Mouse (Mus musculus) stomach, embryonic 16.5 days (tissue): Measurements from ENCODE around the gene Irgc1. TPM values are rescaled to one million over a fixed set of nuclear protein-coding genes. Genes with fewer than 3 reads are reported as not detected.

Source experiments
- ATAC-seq: fragments of 200-750 bp; cut with Nextera tagmentation; 2 replicates; pipeline ENCODE4 v1.8.0; 2017; ENCODE audit warnings: moderate number of reproducible peaks, moderate TSS enrichment; ENCODE audit not compliant: insufficient read depth, low FRiP score
- H3K27ac ChIP-seq: fragments of 300-500 bp; sonication (generic); 2 replicates; pipeline ENCODE4 v1.5.1; 2014; ENCODE audit warnings: low read length
- H3K27me3 ChIP-seq: fragments of 300-500 bp; sonication (generic); 2 replicates; pipeline ENCODE4 v1.6.1; 2014; ENCODE audit warnings: low read length, control low read depth, mixed read lengths; ENCODE audit not compliant: control insufficient read depth, insufficient read depth
- H3K36me3 ChIP-seq: fragments of 300-500 bp; sonication (generic); 2 replicates; pipeline ENCODE4 v1.6.1; 2014; ENCODE audit warnings: low read length; ENCODE audit not compliant: control insufficient read depth, insufficient read depth
- H3K4me1 ChIP-seq: fragments of 300-500 bp; sonication (generic); 2 replicates; pipeline ENCODE4 v1.6.1; 2014; ENCODE audit warnings: low read length, control low read depth, mixed read lengths; ENCODE audit not compliant: control insufficient read depth, insufficient read depth
- H3K4me2 ChIP-seq: fragments of 300-500 bp; sonication (generic); 2 replicates; pipeline ENCODE4 v1.6.1; 2014; ENCODE audit warnings: low read depth, low read length, mixed read lengths
- H3K4me3 ChIP-seq: fragments of 300-500 bp; sonication (generic); replicated peaks from 2 replicates; pipeline ENCODE4 v1.5.1; 2014; ENCODE audit warnings: mild to moderate bottlenecking, low read length
- H3K9ac ChIP-seq: fragments of 300-500 bp; sonication (generic); 2 replicates; pipeline ENCODE4 v1.6.1; 2014; ENCODE audit warnings: low read length
- H3K9me3 ChIP-seq: fragments of 300-500 bp; sonication (generic); replicated peaks from 2 replicates; pipeline ENCODE4 v1.6.1; 2016; ENCODE audit warnings: low read length, control low read depth; ENCODE audit not compliant: control insufficient read depth
- WGBS: fragments of 180-500 bp; shearing (Covaris S2); extraction: QIAGEN DNeasy Blood & Tissue Kit; methylation state at CpG from one replicate; pipeline ENCODE4 v1.1.7; 2014; 5-methylcytosine and 5-hydroxymethylcytosine counted together
- polyA plus RNA-seq: library from polyadenylated mRNA; unstranded; fragments of >200 nt; fragmentation: Nextera tagmentation; extraction: Ambion mirVana; gene quantifications from 2 replicates; pipeline ENCODE4 v1.2.1, GENCODE M21; 2015

Irgc1 gene
- polyA plus RNA-seq, 1 experiment from 2014 or later: 0.26 TPM

GRCm38 (mm10) chr7:24431713-24432112 lies 20.4 kb downstream of the Irgc1 start:
- H3K27me3 ChIP-seq: peaks cover 12% of the 10 kb centered on the region; the same call in 1 of the 2 replicates
- no peak overlapping the region for H3K4me2 ChIP-seq
- H3K9me3 ChIP-seq: no peaks in the 10 kb centered on the region
- no peak overlapping the region for H3K27ac ChIP-seq
- no peaks in the 10 kb centered on the region for H3K4me1 ChIP-seq
- no peak overlapping the region for H3K4me3 ChIP-seq
- 18% methylated on average over 11 of the region's 11 CpGs for WGBS
- no peaks in the 10 kb centered on the region for H3K36me3 ChIP-seq
- H3K9ac ChIP-seq: no peak overlapping the region
- ATAC-seq: no peak

GRCm38 (mm10) chr7:24430551-24431345 lies 21.3 kb downstream of the Irgc1 start:
- Histone ChIP-seq H3K4me2 (no peak overlapping the region), H3K4me1 (no peaks in the 10 kb centered on the region), H3K9ac (no peak overlapping the region), H3K36me3 (no peaks in the 10 kb centered on the region), H3K4me3 (no peak overlapping the region), H3K9me3 (no peaks in the 10 kb centered on the region), H3K27me3 (peaks cover 12% of the 10 kb centered on the region; the same call in 1 of the 2 replicates), H3K27ac (no peak overlapping the region)
- ATAC-seq: no peak
- 92% methylated on average over 15 of the region's 15 CpGs for WGBS

- H3K4me2 ChIP-seq: no peak overlapping the region
- H3K4me3 ChIP-seq: no peak overlapping the region
- WGBS: 58% methylated on average over 16 of the region's 16 CpGs
- ATAC-seq: no peak
- no peaks in the 10 kb centered on the region for H3K4me1 ChIP-seq
- H3K9me3 ChIP-seq: no peaks in the 10 kb centered on the region
- no peak overlapping the region; the same call in 1 of the 2 replicates for H3K27ac ChIP-seq
- H3K9ac ChIP-seq: no peak overlapping the region
- H3K27me3 ChIP-seq: peaks cover 12% of the 10 kb centered on the region; the same call in 1 of the 2 replicates
- no peaks in the 10 kb centered on the region for H3K36me3 ChIP-seq
These were observed 22.5 kb downstream of the Irgc1 start for GRCm38 (mm10) chr7:24429413-24430112.

- no peak for ATAC-seq
- Histone ChIP-seq H3K4me2 (no peak overlapping the region), H3K27me3 (peaks cover 12% of the 10 kb centered on the region; the same call in 1 of the 2 replicates), H3K9me3 (no peaks in the 10 kb centered on the region), H3K4me1 (no peaks in the 10 kb centered on the region), H3K9ac (no peak overlapping the region), H3K36me3 (no peaks in the 10 kb centered on the region), H3K27ac (no peak overlapping the region), H3K4me3 (no peak overlapping the region)
- WGBS: 87% methylated on average over 5 of the region's 5 CpGs
These were observed 23.4 kb downstream of the Irgc1 start for GRCm38 (mm10) chr7:24428725-24429124.

- no peak overlapping the region for H3K27ac ChIP-seq
- no peaks in the 10 kb centered on the region for H3K9me3 ChIP-seq
- no peak for ATAC-seq
- no peak overlapping the region for H3K4me3 ChIP-seq
- no peaks in the 10 kb centered on the region; the same call in 1 of the 2 replicates for H3K36me3 ChIP-seq
- H3K27me3 ChIP-seq: no peaks in the 10 kb centered on the region
- 91% methylated on average over 8 of the region's 8 CpGs for WGBS
- no peaks in the 10 kb centered on the region for H3K4me1 ChIP-seq
- no peak overlapping the region for H3K4me2 ChIP-seq
- no peak overlapping the region for H3K9ac ChIP-seq
These were observed 24.9 kb downstream of the Irgc1 start for GRCm38 (mm10) chr7:24427168-24427567.

GRCm38 (mm10) chr7:24425919-24426318 lies 26.2 kb downstream of the Irgc1 start:
- Histone ChIP-seq H3K27me3 (no peaks in the 10 kb centered on the region), H3K4me3 (no peak overlapping the region), H3K36me3 (no peaks in the 10 kb centered on the region; the same call in 1 of the 2 replicates), H3K9ac (no peak overlapping the region), H3K4me2 (no peak overlapping the region), H3K4me1 (no peaks in the 10 kb centered on the region), H3K27ac (no peak overlapping the region), H3K9me3 (no peaks in the 10 kb centered on the region)
- WGBS: 73% methylated on average over 9 of the region's 9 CpGs
- no peak for ATAC-seq

GRCm38 (mm10) chr7:24423956-24424732 lies 28.0 kb downstream of the Irgc1 start:
- Histone ChIP-seq H3K9ac (no peak overlapping the region), H3K36me3 (no peaks in the 10 kb centered on the region; the same call in 1 of the 2 replicates), H3K27me3 (no peaks in the 10 kb centered on the region), H3K4me1 (no peaks in the 10 kb centered on the region), H3K4me3 (no peak overlapping the region), H3K9me3 (no peaks in the 10 kb centered on the region), H3K4me2 (no peak overlapping the region), H3K27ac (no peak overlapping the region)
- 0 out of 2 replicates have a peak, but pooled peaks have one; percentile 34 for ATAC-seq
- WGBS: 76% methylated on average over 12 of the region's 12 CpGs

- Histone ChIP-seq H3K4me3 (no peak overlapping the region), H3K27me3 (no peaks in the 10 kb centered on the region), H3K36me3 (no peaks in the 10 kb centered on the region; the same call in 1 of the 2 replicates), H3K4me1 (no peaks in the 10 kb centered on the region), H3K9ac (peak overlapping the region; percentile 11; the same call in 1 of the 2 replicates), H3K4me2 (no peak overlapping the region), H3K27ac (no peak overlapping the region), H3K9me3 (no peaks in the 10 kb centered on the region)
- 75% methylated on average over 15 of the region's 15 CpGs for WGBS
- no peak for ATAC-seq
These were observed 28.9 kb downstream of the Irgc1 start for GRCm38 (mm10) chr7:24423107-24423763.
